Mouse (Mus musculus): ENCODE measurements around the gene Gpc6. TPM values are rescaled to one million over a fixed set of nuclear protein-coding genes. Genes with fewer than 3 reads are reported as not detected.

Gene Gpc6
- polyA plus RNA-seq, 1 experiment from 2014 or later, result 49.0 TPM

GRCm38 (mm10) chr14:117383188-117383587 is 458.1 kb downstream of the Gpc6 start:
- Histone ChIP-seq H3K4me2 (no peak overlapping the region), H3K4me3 (replicated peaks) (no peak overlapping the region), H3K27me3 (no peaks in the 10 kb centered on the region), H3K27ac (no peak overlapping the region), H3K4me1 (replicated peaks) (no peaks in the 10 kb centered on the region), H3K36me3 (no peaks in the 10 kb centered on the region), H3K9me3 (no peaks in the 10 kb centered on the region), H3K9ac (replicated peaks) (no peak overlapping the region)
- 92% methylated on average over 7 of the region's 7 CpGs for WGBS
- no peak for ATAC-seq (ENCODE audit: insufficient number of reproducible peaks, insufficient read depth, low FRiP score, low TSS enrichment, low read depth)

GRCm38 (mm10) chr14:117384096-117384770 is 459.1 kb downstream of the Gpc6 start:
- no peak overlapping the region for H3K9ac ChIP-seq (replicated peaks)
- WGBS, result 65% methylated on average over 8 of the region's 8 CpGs
- no peak overlapping the region for H3K27ac ChIP-seq
- H3K4me1 ChIP-seq (replicated peaks), result no peaks in the 10 kb centered on the region
- H3K27me3 ChIP-seq, result no peaks in the 10 kb centered on the region
- no peaks in the 10 kb centered on the region for H3K36me3 ChIP-seq
- no peak overlapping the region for H3K4me2 ChIP-seq
- ATAC-seq (ENCODE audit: insufficient number of reproducible peaks, insufficient read depth, low FRiP score, low TSS enrichment, low read depth), result no peak
- no peak overlapping the region for H3K4me3 ChIP-seq (replicated peaks)
- no peaks in the 10 kb centered on the region for H3K9me3 ChIP-seq

DNA sequence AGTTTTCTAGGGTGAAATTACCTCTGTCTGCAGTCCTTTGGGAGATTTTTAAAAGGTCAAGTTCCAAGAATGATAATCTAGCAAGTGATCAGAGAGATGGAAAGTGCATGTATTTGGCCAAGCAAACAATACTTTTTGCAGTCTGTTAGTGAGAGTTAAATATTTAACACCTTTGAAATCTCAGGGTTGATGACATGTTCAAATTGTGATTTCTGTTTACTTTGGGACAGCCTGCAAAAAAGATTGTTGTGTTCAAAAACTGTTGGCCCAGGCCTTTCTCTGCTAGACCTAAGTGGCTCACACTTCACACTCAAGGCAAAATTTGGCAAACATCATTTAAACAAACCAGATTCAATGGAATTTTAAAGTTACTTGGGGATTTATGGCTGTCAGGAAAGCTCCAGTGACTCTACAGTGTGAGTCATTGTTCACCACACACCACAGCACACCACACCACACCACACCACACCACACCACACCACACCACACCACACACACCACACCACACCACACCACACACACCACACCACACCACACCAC is 460.7 kb downstream of the Gpc6 start:
- no peak overlapping the region for H3K4me2 ChIP-seq
- no peaks in the 10 kb centered on the region for H3K4me1 ChIP-seq (replicated peaks)

GRCm38 (mm10) chr14:117390794-117391320 is 465.7 kb downstream of the Gpc6 start:
- Histone ChIP-seq H3K9me3 (no peaks in the 10 kb centered on the region), H3K36me3 (no peaks in the 10 kb centered on the region), H3K4me1 (replicated peaks) (no peaks in the 10 kb centered on the region), H3K4me2 (no peak overlapping the region), H3K27me3 (no peaks in the 10 kb centered on the region; the same call in 1 of the 2 replicates), H3K9ac (replicated peaks) (no peak overlapping the region), H3K4me3 (replicated peaks) (no peak overlapping the region), H3K27ac (no peak overlapping the region)
- no peak for ATAC-seq (ENCODE audit: insufficient number of reproducible peaks, insufficient read depth, low FRiP score, low TSS enrichment, low read depth)
- WGBS, result 90% methylated on average over 3 of the region's 3 CpGs

More for the DNA sequence above, 460.7 kb downstream of the Gpc6 start:
- Histone ChIP-seq H3K4me3 (replicated peaks) (no peak overlapping the region), H3K36me3 (no peaks in the 10 kb centered on the region), H3K27ac (no peak overlapping the region), H3K27me3 (no peaks in the 10 kb centered on the region; the same call in 1 of the 2 replicates), H3K9me3 (no peaks in the 10 kb centered on the region), H3K9ac (replicated peaks) (no peak overlapping the region)
- ATAC-seq (ENCODE audit: insufficient number of reproducible peaks, insufficient read depth, low FRiP score, low TSS enrichment, low read depth), result no peak

DNA sequence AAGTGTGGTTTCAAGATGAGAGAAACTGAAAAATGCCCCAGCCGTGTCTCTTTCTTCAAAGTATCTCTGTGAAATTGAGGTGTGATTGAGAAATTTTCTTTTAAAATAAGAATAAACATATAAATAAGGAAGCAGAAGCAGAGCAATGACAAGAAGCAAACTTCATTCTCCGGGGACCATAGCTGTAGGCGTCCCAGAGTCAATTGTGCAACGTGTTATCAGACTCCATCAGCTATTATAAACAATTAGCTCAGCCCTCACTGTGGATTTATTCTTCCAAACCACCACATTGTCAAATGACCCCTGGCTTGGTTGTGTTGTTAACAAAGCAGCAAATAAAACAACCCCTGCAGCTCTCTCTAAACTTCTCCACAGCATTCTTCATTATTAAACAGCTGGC is 466.3 kb downstream of the Gpc6 start:
- ATAC-seq (ENCODE audit: insufficient number of reproducible peaks, insufficient read depth, low FRiP score, low TSS enrichment, low read depth), result no peak
- Histone ChIP-seq H3K4me3 (replicated peaks) (no peak overlapping the region), H3K4me2 (no peak overlapping the region), H3K36me3 (no peaks in the 10 kb centered on the region), H3K9me3 (no peaks in the 10 kb centered on the region), H3K27me3 (no peaks in the 10 kb centered on the region; the same call in 1 of the 2 replicates), H3K4me1 (replicated peaks) (no peaks in the 10 kb centered on the region), H3K9ac (replicated peaks) (no peak overlapping the region), H3K27ac (no peak overlapping the region)
- WGBS, result 76% methylated on average over 4 of the region's 4 CpGs

DNA sequence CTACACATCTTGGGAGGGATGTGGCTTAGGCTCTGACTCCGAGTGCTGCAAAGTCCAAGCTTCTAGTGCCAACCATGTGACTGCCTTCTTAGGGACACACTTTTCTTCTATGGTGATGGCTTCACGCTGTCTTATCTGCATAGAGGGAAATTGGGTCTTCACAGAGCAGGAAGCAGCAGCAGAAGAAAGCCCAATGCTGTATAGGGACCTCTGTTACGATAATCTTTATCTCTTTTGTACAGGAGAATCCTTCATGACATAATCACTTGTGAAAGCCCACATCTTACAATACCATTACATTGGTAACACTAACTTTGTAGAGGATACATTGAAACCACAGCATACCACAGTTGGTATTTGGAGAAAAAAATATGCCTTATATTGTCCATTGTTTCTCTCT is 472.1 kb downstream of the Gpc6 start:
- ATAC-seq (ENCODE audit: insufficient number of reproducible peaks, insufficient read depth, low FRiP score, low TSS enrichment, low read depth), result no peak
- Histone ChIP-seq H3K27ac (no peak overlapping the region), H3K9me3 (no peaks in the 10 kb centered on the region), H3K4me3 (replicated peaks) (no peak overlapping the region), H3K9ac (replicated peaks) (no peak overlapping the region), H3K4me1 (replicated peaks) (no peaks in the 10 kb centered on the region), H3K36me3 (no peaks in the 10 kb centered on the region), H3K4me2 (no peak overlapping the region), H3K27me3 (no peaks in the 10 kb centered on the region)
- 83% methylated on average over 3 of the region's 3 CpGs for WGBS

DNA sequence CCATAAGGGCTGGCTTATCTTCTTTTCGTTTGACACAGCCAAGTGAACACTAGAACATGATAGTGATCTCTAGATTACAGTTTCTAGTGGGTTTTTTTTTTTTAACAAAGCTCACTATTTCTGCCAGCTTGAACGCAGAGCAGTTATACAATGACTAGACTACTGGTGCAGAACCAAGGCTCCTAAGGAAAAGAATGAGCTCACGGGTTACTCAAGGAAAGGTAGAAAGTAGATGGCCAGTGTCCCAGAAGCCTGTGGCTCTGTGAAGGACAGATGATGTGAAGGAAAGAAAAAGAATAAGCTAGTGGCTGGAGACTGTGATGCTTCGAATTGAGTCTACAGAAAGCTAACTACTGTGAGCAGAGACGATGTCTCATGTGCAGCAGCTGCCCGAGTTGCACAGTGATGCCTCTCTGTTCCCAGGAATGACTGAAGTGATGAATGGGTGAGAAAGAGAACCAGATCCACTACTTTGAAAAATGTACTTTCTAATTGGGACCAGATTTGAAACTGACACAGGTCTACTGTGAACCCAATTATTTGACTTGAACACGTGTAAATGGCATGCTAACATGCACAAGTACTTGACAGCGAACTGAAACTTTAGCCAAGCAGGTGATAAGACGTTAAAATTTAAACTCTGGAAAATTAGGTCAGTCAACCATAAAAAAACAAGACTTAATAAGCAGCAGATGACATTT is 482.9 kb downstream of the Gpc6 start:
- no peaks in the 10 kb centered on the region for H3K36me3 ChIP-seq
- no peak overlapping the region for H3K9ac ChIP-seq (replicated peaks)
- 50% methylated on average over 9 of the region's 9 CpGs for WGBS
- H3K4me3 ChIP-seq (replicated peaks), result no peak overlapping the region
- no peaks in the 10 kb centered on the region; the same call in 1 of the 2 replicates for H3K27me3 ChIP-seq
- no peaks in the 10 kb centered on the region for H3K9me3 ChIP-seq
- H3K4me1 ChIP-seq (replicated peaks), result no peaks in the 10 kb centered on the region
- H3K4me2 ChIP-seq, result no peak overlapping the region
- ATAC-seq (ENCODE audit: insufficient number of reproducible peaks, insufficient read depth, low FRiP score, low TSS enrichment, low read depth), result no peak; the same call in 1 of the 2 replicates
- H3K27ac ChIP-seq, result no peak overlapping the region

- 52% methylated on average over 3 of the region's 3 CpGs for WGBS
- ATAC-seq (ENCODE audit: insufficient number of reproducible peaks, insufficient read depth, low FRiP score, low TSS enrichment, low read depth), result no peak
These were observed 483.4 kb downstream of the Gpc6 start for GRCm38 (mm10) chr14:117408525-117408835.

DNA sequence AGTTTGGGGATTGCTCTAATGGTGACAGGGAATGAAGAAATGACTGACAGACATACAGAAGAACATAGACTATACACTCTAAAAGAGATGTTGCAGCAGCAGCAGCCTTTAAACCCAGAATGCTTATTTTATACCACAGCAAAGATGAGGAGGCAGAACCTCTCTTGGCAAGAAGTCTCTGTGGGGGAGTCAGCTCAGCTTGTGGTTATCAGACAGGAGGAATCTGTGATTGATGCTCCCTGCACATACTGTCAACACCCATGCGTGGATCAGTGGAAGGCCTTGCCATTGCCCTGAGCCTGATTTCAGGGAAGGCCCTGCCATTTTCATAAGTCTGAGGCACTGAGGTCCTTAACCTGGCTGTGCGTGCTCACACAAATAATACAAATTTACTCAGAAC is 484.7 kb downstream of the Gpc6 start:
- H3K4me1 ChIP-seq (replicated peaks), result no peaks in the 10 kb centered on the region
- no peak overlapping the region for H3K4me2 ChIP-seq
- H3K9me3 ChIP-seq, result no peaks in the 10 kb centered on the region
- H3K27me3 ChIP-seq, result no peaks in the 10 kb centered on the region; the same call in 1 of the 2 replicates
- H3K36me3 ChIP-seq, result no peaks in the 10 kb centered on the region
- no peak overlapping the region for H3K27ac ChIP-seq
- H3K4me3 ChIP-seq (replicated peaks), result no peak overlapping the region
- 90% methylated on average over 2 of the region's 2 CpGs for WGBS
- ATAC-seq (ENCODE audit: insufficient number of reproducible peaks, insufficient read depth, low FRiP score, low TSS enrichment, low read depth), result no peak
- no peak overlapping the region for H3K9ac ChIP-seq (replicated peaks)

More at GRCm38 (mm10) chr14:117408525-117408835, 483.4 kb downstream of the Gpc6 start:
- no peaks in the 10 kb centered on the region for H3K36me3 ChIP-seq
- no peaks in the 10 kb centered on the region for H3K4me1 ChIP-seq (replicated peaks)
- no peak overlapping the region for H3K4me2 ChIP-seq
- no peak overlapping the region for H3K9ac ChIP-seq (replicated peaks)
- H3K27me3 ChIP-seq, result no peaks in the 10 kb centered on the region; the same call in 1 of the 2 replicates
- no peaks in the 10 kb centered on the region for H3K9me3 ChIP-seq
- H3K27ac ChIP-seq, result no peak overlapping the region
- H3K4me3 ChIP-seq (replicated peaks), result no peak overlapping the region

DNA sequence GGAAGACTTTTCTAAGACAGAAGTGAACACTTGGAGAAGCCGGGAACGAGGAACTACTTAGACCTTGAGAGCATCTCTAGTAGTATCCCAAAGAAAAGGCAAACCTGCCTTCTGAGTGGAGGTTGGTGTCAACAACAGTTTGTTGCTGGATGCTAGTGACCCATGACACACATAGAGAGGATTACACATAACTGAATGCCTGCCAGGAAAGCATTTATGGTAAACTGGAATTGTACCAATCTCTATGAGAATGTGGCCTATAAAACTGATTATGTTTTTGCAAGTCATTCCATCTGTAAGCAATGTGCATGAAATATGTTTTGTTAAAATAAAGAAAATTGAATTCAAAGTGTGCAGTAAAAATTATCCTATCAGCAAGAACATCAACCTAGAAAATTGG is 485.4 kb downstream of the Gpc6 start:
- WGBS, result 96% methylated on average over 2 of the region's 2 CpGs
- H3K9ac ChIP-seq (replicated peaks), result no peak overlapping the region
- H3K4me3 ChIP-seq (replicated peaks), result no peak overlapping the region
- H3K4me2 ChIP-seq, result no peak overlapping the region
- no peaks in the 10 kb centered on the region; the same call in 1 of the 2 replicates for H3K27me3 ChIP-seq
- H3K9me3 ChIP-seq, result no peaks in the 10 kb centered on the region
- no peak overlapping the region for H3K27ac ChIP-seq
- no peak for ATAC-seq (ENCODE audit: insufficient number of reproducible peaks, insufficient read depth, low FRiP score, low TSS enrichment, low read depth)
- H3K4me1 ChIP-seq (replicated peaks), result no peaks in the 10 kb centered on the region
- H3K36me3 ChIP-seq, result no peaks in the 10 kb centered on the region

DNA sequence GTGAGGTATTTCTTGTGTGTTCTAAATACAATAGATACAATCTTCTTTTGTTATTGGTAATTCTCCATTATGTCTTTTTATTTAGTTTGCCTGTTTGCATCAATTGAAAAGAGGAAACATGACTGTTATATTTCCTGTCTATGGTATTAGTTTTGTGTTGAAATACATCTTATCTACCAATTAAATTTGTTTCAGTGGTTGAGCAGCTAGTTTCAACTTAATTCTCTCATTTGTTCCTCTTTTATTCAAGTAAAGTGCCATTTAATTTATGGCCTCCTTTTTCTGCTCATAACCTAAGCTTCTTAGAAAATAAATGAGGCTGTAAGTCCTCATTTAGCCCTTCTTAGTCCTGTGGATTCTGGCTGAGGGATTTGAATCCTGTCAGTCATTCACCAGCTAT is 489.9 kb downstream of the Gpc6 start:
- Histone ChIP-seq H3K9ac (replicated peaks) (no peak overlapping the region), H3K4me1 (replicated peaks) (no peaks in the 10 kb centered on the region), H3K9me3 (no peaks in the 10 kb centered on the region), H3K27me3 (no peaks in the 10 kb centered on the region), H3K4me3 (replicated peaks) (no peak overlapping the region), H3K27ac (no peak overlapping the region), H3K4me2 (no peak overlapping the region), H3K36me3 (no peaks in the 10 kb centered on the region)
- ATAC-seq (ENCODE audit: insufficient number of reproducible peaks, insufficient read depth, low FRiP score, low TSS enrichment, low read depth), result no peak

Measured in limb, embryonic 12.5 days (tissue).